Mouse (Mus musculus) bone marrow, adult 2 months (tissue): ENCODE results near the gene Tmem40.

Source experiments
- CTCF ChIP-seq: fragments of 200-500 bp; IDR thresholded peaks from 2 replicates; pipeline ENCODE4 v1.5.1; 2011; ENCODE audit warnings: low read length, control low read depth; ENCODE audit not compliant: control insufficient read depth, insufficient read depth
- POLR2A ChIP-seq: fragments of 200-500 bp; IDR thresholded peaks from 2 replicates; pipeline ENCODE4 v1.6.1; 2011; ENCODE audit warnings: low read depth, mild to moderate bottlenecking, control low read depth, low read length, borderline replicate concordance; ENCODE audit not compliant: control insufficient read depth

- TF ChIP-seq CTCF (no peak), POLR2A (no peak)
These were observed 34.6 kb downstream of the Tmem40 start for GRCm38 (mm10) chr6:115727570-115727969.
